Mouse (Mus musculus) kidney, embryonic 16.5 days (tissue): ENCODE results near the gene Hectd1. TPM values are rescaled to one million over a fixed set of nuclear protein-coding genes. Genes with fewer than 3 reads are reported as not detected.

Source experiments
- ATAC-seq: fragments of 200-750 bp; cut with Nextera tagmentation; 2 replicates; pipeline ENCODE4 v1.8.0; 2017; ENCODE audit warnings: moderate TSS enrichment; ENCODE audit not compliant: low FRiP score, low TSS enrichment
- H3K27ac ChIP-seq: fragments of 300-500 bp; sonication (generic); 2 replicates; pipeline ENCODE4 v1.5.1; 2014; ENCODE audit warnings: low read length
- H3K27me3 ChIP-seq: fragments of 300-500 bp; sonication (generic); 2 replicates; pipeline ENCODE4 v1.6.1; 2014; ENCODE audit warnings: low read length, control low read depth, mixed read lengths; ENCODE audit not compliant: insufficient read depth
- H3K36me3 ChIP-seq: fragments of 300-500 bp; sonication (generic); 2 replicates; pipeline ENCODE4 v1.6.1; 2014; ENCODE audit warnings: low read length, control low read depth, mixed read lengths; ENCODE audit not compliant: insufficient read depth
- H3K4me1 ChIP-seq: fragments of 300-500 bp; sonication (generic); 2 replicates; pipeline ENCODE4 v1.6.1; 2014; ENCODE audit warnings: low read length, control low read depth, mixed read lengths; ENCODE audit not compliant: insufficient read depth
- H3K4me2 ChIP-seq: fragments of 300-500 bp; sonication (generic); replicated peaks from 2 replicates; pipeline ENCODE4 v1.6.1; 2014; ENCODE audit warnings: low read depth, low read length
- H3K4me3 ChIP-seq: fragments of 300-500 bp; sonication (generic); 2 replicates; pipeline ENCODE4 v1.5.1; 2014; ENCODE audit warnings: mild to moderate bottlenecking, low read length
- H3K9ac ChIP-seq: fragments of 300-500 bp; sonication (generic); replicated peaks from 2 replicates; pipeline ENCODE4 v1.6.1; 2014; ENCODE audit warnings: low read length
- H3K9me3 ChIP-seq: fragments of 300-500 bp; sonication (generic); 2 replicates; pipeline ENCODE4 v1.6.1; 2016; ENCODE audit warnings: low read length, control low read depth
- WGBS: fragments of 180-500 bp; shearing (Covaris S2); extraction: QIAGEN DNeasy Blood & Tissue Kit; methylation state at CpG from one replicate; pipeline ENCODE4 v1.1.7; 2014; 5-methylcytosine and 5-hydroxymethylcytosine counted together
- polyA plus RNA-seq: library from polyadenylated mRNA; unstranded; fragments of >200 nt; fragmentation: Nextera tagmentation; extraction: Ambion mirVana; gene quantifications from 2 replicates; pipeline ENCODE4 v1.2.1, GENCODE M21; 2015

The Hectd1 gene
- polyA plus RNA-seq, 1 experiment from 2014 or later, result 37.3 TPM

DNA sequence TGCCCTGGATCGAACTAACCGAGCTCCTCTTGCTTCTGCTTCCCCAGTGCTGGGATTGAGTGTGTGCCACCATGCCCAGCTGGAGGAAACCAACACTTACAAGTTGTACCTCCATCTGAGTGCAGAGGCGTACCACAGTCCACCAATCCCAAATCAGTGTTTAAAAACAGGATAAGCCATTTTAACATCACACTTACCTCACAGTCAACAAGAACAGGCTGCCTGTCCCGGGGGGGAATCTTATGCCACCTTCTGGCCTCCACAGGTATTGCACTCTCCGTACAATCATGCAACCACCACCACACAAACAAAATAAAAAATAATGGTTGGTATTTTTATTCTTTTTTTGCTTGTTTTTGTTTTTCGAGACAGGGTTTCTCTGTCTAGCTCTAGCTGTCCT is 87.6 kb downstream of the Hectd1 start:
- no peaks in the 10 kb centered on the region for H3K27me3 ChIP-seq
- H3K4me2 ChIP-seq, result no peak overlapping the region
- H3K9ac ChIP-seq, result no peak overlapping the region
- ATAC-seq, result no peak
- H3K4me3 ChIP-seq, result no peak overlapping the region
- 85% methylated on average over 6 of the region's 6 CpGs for WGBS
- peaks cover 40% of the 10 kb centered on the region for H3K36me3 ChIP-seq
- H3K9me3 ChIP-seq, result no peaks in the 10 kb centered on the region
- no peaks in the 10 kb centered on the region for H3K4me1 ChIP-seq
- no peak overlapping the region for H3K27ac ChIP-seq

DNA sequence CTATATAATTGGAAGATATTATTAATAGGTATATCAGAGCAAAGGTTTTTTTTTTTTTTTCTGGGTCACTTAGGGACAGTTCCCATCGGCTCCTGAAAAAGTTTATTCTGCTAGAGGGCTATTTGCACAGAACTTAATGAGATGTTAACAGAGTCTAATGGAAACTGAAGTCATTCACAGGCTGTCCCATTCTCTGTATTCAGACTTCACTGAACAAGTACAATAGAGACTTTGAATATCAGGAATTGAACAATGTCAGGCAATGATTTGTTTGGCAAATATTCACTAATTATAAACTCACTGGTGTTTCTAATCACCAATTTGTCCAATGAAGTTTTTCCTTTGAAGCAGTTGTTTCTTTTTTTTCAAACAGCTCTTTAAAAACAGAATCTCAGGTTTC is 92.5 kb downstream of the Hectd1 start:
- Histone ChIP-seq H3K27me3 (no peaks in the 10 kb centered on the region), H3K9ac (no peak overlapping the region), H3K4me2 (no peak overlapping the region), H3K4me1 (peaks cover 20% of the 10 kb centered on the region), H3K9me3 (no peaks in the 10 kb centered on the region), H3K27ac (no peak overlapping the region), H3K36me3 (peaks cover 2% of the 10 kb centered on the region; the same call in 1 of the 2 replicates), H3K4me3 (no peak overlapping the region)
- WGBS, result 52% methylated on average over 1 of the region's 1 CpGs
- ATAC-seq, result no peak

- WGBS, result 58% methylated on average over 3 of the region's 3 CpGs
- Histone ChIP-seq H3K9ac (no peak overlapping the region), H3K27ac (peak overlapping the region; percentile 77), H3K4me2 (no peak overlapping the region), H3K36me3 (no peaks in the 10 kb centered on the region), H3K27me3 (no peaks in the 10 kb centered on the region), H3K4me3 (no peak overlapping the region), H3K9me3 (no peaks in the 10 kb centered on the region), H3K4me1 (peaks cover 20% of the 10 kb centered on the region)
- ATAC-seq, result no peak
Observed at GRCm38 (mm10) chr12:51736381-51736780, 93.0 kb downstream of the Hectd1 start.

GRCm38 (mm10) chr12:51735840-51736271 is 93.5 kb downstream of the Hectd1 start:
- ATAC-seq, result peak; percentile 83
- H3K27ac ChIP-seq, result peak overlapping the region; percentile 77

GRCm38 (mm10) chr12:51734605-51735211 is 94.6 kb downstream of the Hectd1 start:
- no peaks in the 10 kb centered on the region for H3K27me3 ChIP-seq
- WGBS, result 81% methylated on average over 14 of the region's 14 CpGs
- H3K4me2 ChIP-seq, result no peak overlapping the region
- H3K4me1 ChIP-seq, result peaks cover 20% of the 10 kb centered on the region
- no peak overlapping the region for H3K4me3 ChIP-seq
- H3K36me3 ChIP-seq, result peaks cover 6% of the 10 kb centered on the region; the same call in 1 of the 2 replicates
- H3K9me3 ChIP-seq, result no peaks in the 10 kb centered on the region
- no peak overlapping the region for H3K9ac ChIP-seq
- no peak for ATAC-seq
- H3K27ac ChIP-seq, result peak overlapping the region; percentile 77; the same call in 1 of the 2 replicates

More at GRCm38 (mm10) chr12:51735840-51736271, 93.5 kb downstream of the Hectd1 start:
- Histone ChIP-seq H3K4me2 (no peak overlapping the region), H3K9me3 (no peaks in the 10 kb centered on the region), H3K36me3 (peaks cover 2% of the 10 kb centered on the region; the same call in 1 of the 2 replicates), H3K9ac (no peak overlapping the region), H3K4me1 (peaks cover 20% of the 10 kb centered on the region), H3K4me3 (no peak overlapping the region), H3K27me3 (no peaks in the 10 kb centered on the region)
- 34% methylated on average over 7 of the region's 7 CpGs for WGBS

GRCm38 (mm10) chr12:51729827-51730226 is 99.5 kb downstream of the Hectd1 start:
- no peak overlapping the region for H3K9ac ChIP-seq
- peaks cover 6% of the 10 kb centered on the region; the same call in 1 of the 2 replicates for H3K36me3 ChIP-seq
- peaks cover 4% of the 10 kb centered on the region; the same call in 1 of the 2 replicates for H3K4me1 ChIP-seq
- no peak overlapping the region for H3K4me3 ChIP-seq
- 91% methylated on average over 9 of the region's 9 CpGs for WGBS
- H3K27ac ChIP-seq, result peak overlapping the region; percentile 61
- H3K4me2 ChIP-seq, result no peak overlapping the region
- no peak for ATAC-seq
- H3K9me3 ChIP-seq, result no peaks in the 10 kb centered on the region
- no peaks in the 10 kb centered on the region for H3K27me3 ChIP-seq

DNA sequence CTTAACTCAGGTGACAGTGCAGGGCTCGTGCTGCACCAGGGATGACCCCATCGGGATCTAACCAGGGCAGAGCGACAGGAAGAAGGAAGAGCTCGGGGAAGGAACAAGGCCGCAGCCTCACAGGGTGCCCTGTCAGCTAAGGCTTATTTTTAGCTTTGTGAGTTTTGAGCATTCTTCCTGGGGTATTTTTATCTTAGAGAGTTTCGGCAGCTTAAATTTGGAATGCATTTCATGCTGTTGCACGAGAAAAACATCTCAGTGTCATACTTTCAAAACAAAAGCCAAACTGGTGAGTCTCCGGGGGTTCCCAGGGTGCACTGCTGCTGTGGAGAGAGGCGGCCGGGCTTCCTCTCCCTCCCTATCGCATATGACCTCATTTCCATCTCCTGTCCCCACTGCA is 100.3 kb downstream of the Hectd1 start:
- peak overlapping the region; percentile 61 for H3K27ac ChIP-seq
- 0 out of 2 replicates have a peak, but pooled peaks have one; percentile 54 for ATAC-seq

GRCm38 (mm10) chr12:51721836-51722235 is 107.5 kb downstream of the Hectd1 start:
- Histone ChIP-seq H3K9me3 (no peaks in the 10 kb centered on the region), H3K36me3 (peaks cover 3% of the 10 kb centered on the region; the same call in 1 of the 2 replicates), H3K4me3 (no peak overlapping the region), H3K4me2 (no peak overlapping the region), H3K9ac (no peak overlapping the region), H3K4me1 (no peaks in the 10 kb centered on the region), H3K27me3 (no peaks in the 10 kb centered on the region), H3K27ac (no peak overlapping the region)
- WGBS, result 94% methylated on average over 8 of the region's 8 CpGs
- no peak for ATAC-seq

More for the DNA sequence above, 100.3 kb downstream of the Hectd1 start:
- H3K36me3 ChIP-seq, result peaks cover 6% of the 10 kb centered on the region; the same call in 1 of the 2 replicates
- H3K9ac ChIP-seq, result no peak overlapping the region
- no peaks in the 10 kb centered on the region for H3K4me1 ChIP-seq
- 36% methylated on average over 11 of the region's 11 CpGs for WGBS
- no peak overlapping the region for H3K4me2 ChIP-seq
- H3K9me3 ChIP-seq, result no peaks in the 10 kb centered on the region
- no peak overlapping the region for H3K4me3 ChIP-seq
- H3K27me3 ChIP-seq, result no peaks in the 10 kb centered on the region

GRCm38 (mm10) chr12:51718617-51719016 is 110.7 kb downstream of the Hectd1 start:
- no peak overlapping the region for H3K9ac ChIP-seq
- H3K27me3 ChIP-seq, result no peaks in the 10 kb centered on the region
- ATAC-seq, result no peak
- no peaks in the 10 kb centered on the region for H3K4me1 ChIP-seq
- H3K4me3 ChIP-seq, result no peak overlapping the region
- H3K27ac ChIP-seq, result no peak overlapping the region
- no peaks in the 10 kb centered on the region for H3K9me3 ChIP-seq
- peaks cover 3% of the 10 kb centered on the region; the same call in 1 of the 2 replicates for H3K36me3 ChIP-seq
- 90% methylated on average over 6 of the region's 6 CpGs for WGBS
- H3K4me2 ChIP-seq, result no peak overlapping the region

DNA sequence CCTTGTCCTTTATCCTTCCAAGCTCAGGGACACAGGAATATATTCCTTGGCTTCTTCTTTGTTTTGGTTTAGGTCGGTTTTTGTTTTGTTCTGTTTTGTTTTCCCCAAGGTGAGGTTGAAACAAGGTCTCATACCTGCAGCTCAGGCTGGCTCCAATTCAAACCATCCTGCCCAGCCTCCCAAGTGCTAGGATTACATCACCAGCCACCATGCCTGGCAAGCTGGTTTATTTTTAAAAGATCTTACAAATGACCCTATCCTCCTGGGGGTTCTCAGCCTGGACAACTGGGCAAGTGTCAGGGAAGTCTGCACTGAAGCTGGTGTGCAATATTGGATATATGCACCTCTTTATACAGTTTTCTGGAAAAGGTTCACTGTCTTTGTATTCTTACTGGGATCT is 116.7 kb downstream of the Hectd1 start:
- ATAC-seq, result no peak
- Histone ChIP-seq H3K4me3 (no peak overlapping the region), H3K36me3 (no peaks in the 10 kb centered on the region), H3K9ac (no peak overlapping the region), H3K27ac (no peak overlapping the region), H3K4me1 (peaks cover 17% of the 10 kb centered on the region), H3K27me3 (no peaks in the 10 kb centered on the region), H3K4me2 (no peak overlapping the region), H3K9me3 (no peaks in the 10 kb centered on the region)
- 71% methylated on average over 1 of the region's 1 CpGs for WGBS
